Mouse (Mus musculus): Measurements from ENCODE around the gene Hdac9. TPM values are rescaled to one million over a fixed set of nuclear protein-coding genes. Genes with fewer than 3 reads are reported as not detected.

Hdac9 gene
- polyA plus RNA-seq, 1 experiment: 1.3 TPM

DNA sequence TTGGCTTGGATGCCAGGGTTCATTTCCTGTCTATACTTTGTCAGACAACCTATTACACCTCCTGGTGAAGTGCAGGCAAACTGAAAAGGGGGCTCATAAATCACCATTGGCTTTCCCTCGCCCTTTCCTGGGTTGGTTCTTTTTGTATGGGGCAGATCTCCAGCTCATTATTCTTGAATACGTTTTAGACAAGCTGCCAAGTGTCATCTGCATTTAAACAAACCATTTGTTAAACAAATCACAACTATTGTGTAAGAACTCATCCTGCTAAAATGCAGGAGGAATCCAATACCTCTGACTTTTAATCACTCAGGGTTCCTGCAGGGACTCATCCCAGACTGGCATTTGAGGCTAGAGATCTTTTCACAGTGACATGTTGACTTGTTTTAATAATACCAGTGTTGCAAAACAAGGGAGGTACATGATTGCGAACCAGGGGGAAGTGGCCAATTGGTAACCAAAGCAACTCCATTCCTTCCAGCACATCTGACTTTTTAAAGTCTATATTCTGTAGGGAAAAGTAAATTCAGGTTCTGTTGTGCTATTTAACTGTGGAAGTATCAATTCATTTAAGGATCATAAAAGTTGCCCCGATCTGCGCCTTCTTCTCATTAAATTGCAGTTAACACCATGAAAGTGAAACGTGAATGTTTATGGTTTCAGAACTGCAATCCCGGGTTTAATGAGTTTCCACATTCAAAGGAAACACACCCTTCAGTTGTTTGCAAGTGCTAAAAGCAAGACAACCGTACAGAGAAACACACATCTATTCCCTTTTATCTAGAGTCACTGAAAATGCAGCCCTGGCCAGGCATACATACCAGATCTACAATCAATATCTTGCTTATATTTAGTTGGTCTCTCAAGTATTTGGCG, 696.6 kb downstream of the Hdac9 start:
- TF ChIP-seq POLR2A (IDR thresholded peaks at IDR 0.05; ENCODE audit: low read depth, low read length) (no peak), CTCF (conservative IDR thresholded peaks at IDR 0.05; ENCODE audit: insufficient read depth, insufficient read length, low read depth, low read length) (no peak)
- 36% methylated on average over 9 of the region's 9 CpGs for WGBS
- Histone ChIP-seq H3K4me1 (ENCODE audit: control insufficient read depth, insufficient read depth, low read length) (no peaks in the 10 kb centered on the region), H3K27me3 (replicated peaks; ENCODE audit: control insufficient read depth, insufficient read depth, low read length) (no peaks in the 10 kb centered on the region), H3K27ac (ENCODE audit: insufficient read depth, low read depth, low read length) (no peak overlapping the region), H3K36me3 (ENCODE audit: control insufficient read depth, insufficient read depth, low read length) (no peaks in the 10 kb centered on the region), H3K4me3 (ENCODE audit: insufficient read depth, low read depth, low read length) (no peak overlapping the region)
- no peak for DNase-seq

DNA sequence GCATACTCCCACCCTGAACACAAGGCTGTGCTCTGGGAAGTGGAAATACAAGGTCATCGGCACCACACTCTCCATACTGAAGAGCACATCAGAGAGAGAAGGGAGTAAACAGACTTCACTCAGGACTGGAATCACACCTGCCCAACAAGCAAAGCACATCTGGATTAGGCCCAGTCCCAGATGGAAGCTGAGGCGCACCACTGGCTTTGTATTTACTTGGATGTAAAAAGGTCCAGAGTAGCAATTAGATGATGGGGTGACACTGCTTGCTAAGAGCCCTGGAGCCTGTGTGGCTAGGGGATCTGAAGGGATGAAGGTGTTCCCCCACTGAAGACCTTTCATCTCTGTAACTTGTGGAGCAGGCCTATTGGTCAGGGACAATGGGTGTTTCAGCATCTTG, 698.3 kb downstream of the Hdac9 start:
- H3K36me3 ChIP-seq (ENCODE audit: control insufficient read depth, insufficient read depth, low read length): no peaks in the 10 kb centered on the region
- no peak overlapping the region for H3K4me3 ChIP-seq (ENCODE audit: insufficient read depth, low read depth, low read length)
- H3K27me3 ChIP-seq (replicated peaks; ENCODE audit: control insufficient read depth, insufficient read depth, low read length): no peaks in the 10 kb centered on the region
- no peak overlapping the region for H3K27ac ChIP-seq (ENCODE audit: insufficient read depth, low read depth, low read length)
- TF ChIP-seq POLR2A (IDR thresholded peaks at IDR 0.05; ENCODE audit: low read depth, low read length) (no peak), CTCF (conservative IDR thresholded peaks at IDR 0.05; ENCODE audit: insufficient read depth, insufficient read length, low read depth, low read length) (no peak)
- H3K4me1 ChIP-seq (ENCODE audit: control insufficient read depth, insufficient read depth, low read length): no peaks in the 10 kb centered on the region
- DNase-seq: no peak
- WGBS: 92% methylated on average over 2 of the region's 2 CpGs

DNA sequence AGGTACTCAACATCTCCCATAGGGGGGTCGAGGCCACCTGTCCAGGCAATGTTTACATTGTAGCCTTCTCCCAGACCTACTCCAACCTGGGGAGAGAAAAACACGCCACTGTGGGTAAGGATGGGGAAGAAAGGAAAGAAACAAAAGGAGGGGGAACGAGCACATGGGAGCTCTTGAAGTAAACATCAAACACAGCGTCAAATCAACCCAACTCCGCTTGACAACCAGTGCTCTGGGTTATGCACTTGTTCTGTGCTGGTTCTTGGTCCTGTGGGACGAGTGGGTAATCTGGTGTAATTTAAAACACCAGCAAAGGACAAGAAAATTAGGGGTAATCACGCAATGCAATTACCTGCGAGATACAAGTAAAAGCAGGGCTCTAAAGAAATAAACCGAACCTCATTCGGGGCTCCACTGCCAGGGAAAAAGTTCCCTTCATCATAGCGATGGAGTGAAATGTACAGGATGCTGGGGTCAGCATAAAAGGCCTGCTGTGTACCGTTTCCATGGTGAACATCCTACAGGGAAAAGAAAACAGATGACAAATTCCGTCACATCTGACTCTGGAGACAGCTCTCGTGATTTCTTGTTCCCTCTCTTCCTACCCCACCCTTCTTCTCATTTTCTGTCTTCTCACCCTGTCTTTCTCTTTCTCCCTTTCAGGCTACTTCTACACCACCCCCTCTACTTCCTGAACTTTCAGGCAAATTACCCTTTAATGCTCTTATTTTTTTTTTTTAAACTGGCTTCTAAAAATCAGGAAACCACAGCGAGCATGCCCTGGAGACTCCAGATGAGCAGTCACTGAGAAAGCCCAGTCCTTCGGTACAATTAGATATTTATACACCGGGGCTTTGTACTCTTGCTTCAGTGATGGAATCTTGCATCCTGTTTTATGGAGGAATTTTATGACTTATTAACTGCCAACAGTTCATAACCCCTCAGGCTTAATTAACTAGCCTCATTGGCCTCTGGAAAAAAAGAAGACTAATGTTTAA, 701.6 kb downstream of the Hdac9 start:
- Histone ChIP-seq H3K27ac (ENCODE audit: insufficient read depth, low read depth, low read length) (no peak overlapping the region), H3K4me3 (ENCODE audit: insufficient read depth, low read depth, low read length) (no peak overlapping the region), H3K36me3 (ENCODE audit: control insufficient read depth, insufficient read depth, low read length) (no peaks in the 10 kb centered on the region), H3K4me1 (ENCODE audit: control insufficient read depth, insufficient read depth, low read length) (no peaks in the 10 kb centered on the region), H3K27me3 (replicated peaks; ENCODE audit: control insufficient read depth, insufficient read depth, low read length) (no peaks in the 10 kb centered on the region)
- 34% methylated on average over 17 of the region's 17 CpGs for WGBS
- DNase-seq: no peak
- TF ChIP-seq POLR2A (IDR thresholded peaks at IDR 0.05; ENCODE audit: low read depth, low read length) (no peak), CTCF (conservative IDR thresholded peaks at IDR 0.05; ENCODE audit: insufficient read depth, insufficient read length, low read depth, low read length) (no peak)

DNA sequence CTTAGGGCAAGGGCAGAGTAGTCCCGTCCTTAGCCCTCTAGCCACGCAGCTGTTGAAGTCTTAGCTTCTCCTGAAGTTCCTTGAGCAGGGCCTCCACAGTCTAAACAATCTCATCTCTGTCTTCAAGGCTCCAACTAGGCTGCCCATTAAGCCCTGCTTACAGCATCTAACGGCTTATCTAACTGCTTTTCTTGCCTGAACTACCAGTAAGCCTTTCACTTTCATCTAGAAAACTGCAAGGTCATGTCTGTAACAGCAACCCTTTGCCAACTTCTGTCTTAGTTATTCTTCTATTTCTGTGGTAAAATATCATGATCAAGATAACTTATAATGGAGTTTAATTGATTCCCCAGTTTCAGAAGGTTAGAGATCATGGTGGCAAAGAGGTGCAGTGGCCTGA, 704.7 kb downstream of the Hdac9 start:
- WGBS: 71% methylated on average over 3 of the region's 3 CpGs
- no peak for DNase-seq
- H3K4me1 ChIP-seq (ENCODE audit: control insufficient read depth, insufficient read depth, low read length): no peaks in the 10 kb centered on the region
- no peaks in the 10 kb centered on the region for H3K27me3 ChIP-seq (replicated peaks; ENCODE audit: control insufficient read depth, insufficient read depth, low read length)
- no peak overlapping the region for H3K27ac ChIP-seq (ENCODE audit: insufficient read depth, low read depth, low read length)
- H3K36me3 ChIP-seq (ENCODE audit: control insufficient read depth, insufficient read depth, low read length): no peaks in the 10 kb centered on the region
- no peak overlapping the region for H3K4me3 ChIP-seq (ENCODE audit: insufficient read depth, low read depth, low read length)
- no peak for TF ChIP-seq POLR2A (IDR thresholded peaks at IDR 0.05; ENCODE audit: low read depth, low read length)
- TF ChIP-seq CTCF (conservative IDR thresholded peaks at IDR 0.05; ENCODE audit: insufficient read depth, insufficient read length, low read depth, low read length): no peak

DNA sequence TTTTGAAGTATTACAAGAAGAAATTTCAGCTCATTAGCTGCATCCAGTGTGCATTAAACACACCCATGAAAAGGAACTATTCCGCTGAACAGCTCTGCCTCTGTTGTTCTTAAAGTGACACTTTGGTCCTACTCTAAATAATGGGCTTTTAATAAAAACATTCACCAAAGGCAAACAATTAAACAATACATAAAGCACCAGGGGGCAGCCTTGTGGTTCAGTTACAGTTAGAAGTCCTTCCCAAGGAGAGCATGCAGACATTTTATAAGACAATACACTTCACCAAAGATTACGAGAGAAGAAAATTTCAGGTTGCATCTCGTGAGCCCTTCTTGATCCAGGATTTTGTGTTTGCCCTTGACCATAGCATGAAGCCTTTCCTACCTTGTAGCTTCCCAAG, 715.4 kb downstream of the Hdac9 start:
- no peak for TF ChIP-seq POLR2A (IDR thresholded peaks at IDR 0.05; ENCODE audit: low read depth, low read length)
- TF ChIP-seq CTCF (conservative IDR thresholded peaks at IDR 0.05; ENCODE audit: insufficient read depth, insufficient read length, low read depth, low read length): no peak
- WGBS: 84% methylated on average over 3 of the region's 3 CpGs
- Histone ChIP-seq H3K4me1 (ENCODE audit: control insufficient read depth, insufficient read depth, low read length) (no peaks in the 10 kb centered on the region), H3K27ac (ENCODE audit: insufficient read depth, low read depth, low read length) (no peak overlapping the region), H3K27me3 (replicated peaks; ENCODE audit: control insufficient read depth, insufficient read depth, low read length) (no peaks in the 10 kb centered on the region), H3K4me3 (ENCODE audit: insufficient read depth, low read depth, low read length) (no peak overlapping the region), H3K36me3 (ENCODE audit: control insufficient read depth, insufficient read depth, low read length) (no peaks in the 10 kb centered on the region)
- DNase-seq: no peak

DNA sequence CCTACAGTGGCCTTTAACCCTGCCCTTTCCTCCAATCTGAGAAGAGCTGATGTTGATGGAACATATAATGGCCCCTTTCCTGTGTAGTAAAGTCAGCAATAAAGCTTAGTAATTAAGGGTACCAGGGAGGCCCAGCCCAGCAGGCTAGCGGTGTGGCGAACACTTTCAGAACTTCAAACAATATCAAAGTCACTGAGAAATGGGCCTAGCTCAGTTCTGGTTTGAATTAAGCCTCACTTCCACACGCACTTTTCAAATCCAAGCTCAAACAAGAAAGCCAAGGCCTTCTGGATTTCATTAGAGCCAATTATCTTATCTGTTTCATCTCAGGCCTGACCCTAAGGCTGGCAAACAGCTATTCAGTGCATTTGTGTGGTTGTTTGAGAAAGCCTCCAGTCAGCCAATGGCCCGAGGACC, 716.9 kb downstream of the Hdac9 start:
- H3K4me1 ChIP-seq (ENCODE audit: control insufficient read depth, insufficient read depth, low read length): no peaks in the 10 kb centered on the region
- no peak for DNase-seq
- no peaks in the 10 kb centered on the region for H3K36me3 ChIP-seq (ENCODE audit: control insufficient read depth, insufficient read depth, low read length)
- WGBS: 67% methylated on average over 4 of the region's 4 CpGs
- H3K27ac ChIP-seq (ENCODE audit: insufficient read depth, low read depth, low read length): no peak overlapping the region
- H3K4me3 ChIP-seq (ENCODE audit: insufficient read depth, low read depth, low read length): no peak overlapping the region
- no peak for TF ChIP-seq POLR2A (IDR thresholded peaks at IDR 0.05; ENCODE audit: low read depth, low read length)
- no peak for TF ChIP-seq CTCF (conservative IDR thresholded peaks at IDR 0.05; ENCODE audit: insufficient read depth, insufficient read length, low read depth, low read length)
- no peaks in the 10 kb centered on the region for H3K27me3 ChIP-seq (replicated peaks; ENCODE audit: control insufficient read depth, insufficient read depth, low read length)
